Mouse (Mus musculus) liver, postnatal 0 days (tissue): ENCODE data around the gene Arl9.

Experiments
- CTCF ChIP-seq: sonication (generic); IDR thresholded peaks from 2 replicates; pipeline ENCODE4 v1.5.1; 2016; ENCODE audit warnings: antibody characterized with exemption, low read depth
- EP300 ChIP-seq: IDR thresholded peaks from 2 replicates; pipeline ENCODE4 v1.6.1; 2016; ENCODE audit warnings: antibody characterized with exemption, low read depth, mild to moderate bottlenecking

DNA sequence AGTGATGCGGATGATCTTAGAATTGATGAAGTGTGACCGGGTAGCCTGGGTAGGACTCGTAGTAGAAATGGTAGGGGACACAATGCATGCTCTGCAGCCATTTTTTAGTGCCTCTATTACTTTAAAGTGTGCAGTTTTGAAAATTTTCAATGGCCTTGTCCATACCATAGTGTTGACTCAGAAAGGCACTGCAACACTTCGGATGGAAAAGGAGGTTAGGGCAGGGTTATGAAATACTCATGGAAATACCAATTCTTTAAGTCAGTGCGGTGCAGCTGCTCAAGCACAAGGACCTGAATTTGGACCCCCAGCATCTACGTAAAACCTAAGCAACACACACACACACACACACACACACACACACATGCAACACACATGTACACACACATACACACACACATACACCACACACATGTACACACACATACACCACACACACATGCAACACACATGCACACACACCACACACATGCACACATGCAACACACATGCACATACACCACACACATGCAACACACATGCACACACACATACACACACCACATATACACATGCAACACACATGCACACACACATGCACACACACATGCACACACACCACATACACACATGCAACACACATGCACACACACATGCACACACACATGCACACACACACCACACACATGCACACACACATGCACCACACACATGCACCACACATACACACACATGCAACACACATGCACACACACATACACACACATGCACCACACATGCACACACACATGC lies at the start of gene Arl9:
- no peak for TF ChIP-seq CTCF
- TF ChIP-seq EP300: no peak
